Mouse (Mus musculus) CD4-positive, CD25-positive, alpha-beta regulatory T cell, adult 2 months (primary cell): Measurements from ENCODE around the gene Amz2.

Experiments used
- DNase-seq: peaks from one replicate; pipeline ENCODE4 v3.0.0-alpha.2; 2012; ENCODE audit warnings: low read depth, low spot score

The Amz2 gene

DNA sequence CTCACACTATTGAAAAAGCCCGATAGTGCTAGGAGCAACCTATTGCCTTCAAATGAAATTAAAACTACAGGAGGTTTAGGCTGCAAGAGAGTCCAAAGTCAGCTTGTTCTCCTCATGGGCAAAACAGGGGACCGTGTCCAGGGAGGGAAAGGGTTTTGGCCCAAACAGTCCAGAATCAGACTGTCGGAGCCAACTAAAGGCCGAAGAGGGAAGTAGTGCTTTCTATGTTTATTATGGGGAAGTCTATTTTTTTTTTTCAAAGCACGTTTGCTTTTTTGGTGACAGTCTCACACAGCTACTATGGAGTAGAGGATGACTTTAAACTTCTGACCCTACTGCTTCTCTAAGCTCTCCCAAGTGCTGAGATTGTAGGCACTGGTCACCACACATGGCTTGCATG lies 42.4 kb downstream of the Amz2 start:
- DNase-seq, result no peak

DNA sequence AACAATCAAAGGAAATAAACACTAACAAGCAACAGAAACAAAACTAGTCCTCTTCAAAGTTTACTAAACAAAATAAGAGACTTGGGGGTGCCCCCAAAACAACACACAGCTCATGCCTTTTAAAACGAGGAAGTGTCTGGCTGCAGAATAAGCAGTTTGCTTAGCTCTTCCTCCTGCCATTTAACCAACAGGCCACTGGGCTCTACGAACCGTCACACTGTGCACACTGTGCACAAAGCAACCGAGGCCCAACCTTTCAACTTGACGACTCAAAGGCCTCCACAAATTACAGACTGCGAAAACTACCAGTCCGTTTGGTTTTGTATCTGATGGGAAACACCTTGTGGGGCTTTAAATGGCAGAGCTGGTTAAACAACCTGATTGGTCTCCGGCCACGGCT lies 44.4 kb downstream of the Amz2 start:
- DNase-seq, result peak; percentile 51

DNA sequence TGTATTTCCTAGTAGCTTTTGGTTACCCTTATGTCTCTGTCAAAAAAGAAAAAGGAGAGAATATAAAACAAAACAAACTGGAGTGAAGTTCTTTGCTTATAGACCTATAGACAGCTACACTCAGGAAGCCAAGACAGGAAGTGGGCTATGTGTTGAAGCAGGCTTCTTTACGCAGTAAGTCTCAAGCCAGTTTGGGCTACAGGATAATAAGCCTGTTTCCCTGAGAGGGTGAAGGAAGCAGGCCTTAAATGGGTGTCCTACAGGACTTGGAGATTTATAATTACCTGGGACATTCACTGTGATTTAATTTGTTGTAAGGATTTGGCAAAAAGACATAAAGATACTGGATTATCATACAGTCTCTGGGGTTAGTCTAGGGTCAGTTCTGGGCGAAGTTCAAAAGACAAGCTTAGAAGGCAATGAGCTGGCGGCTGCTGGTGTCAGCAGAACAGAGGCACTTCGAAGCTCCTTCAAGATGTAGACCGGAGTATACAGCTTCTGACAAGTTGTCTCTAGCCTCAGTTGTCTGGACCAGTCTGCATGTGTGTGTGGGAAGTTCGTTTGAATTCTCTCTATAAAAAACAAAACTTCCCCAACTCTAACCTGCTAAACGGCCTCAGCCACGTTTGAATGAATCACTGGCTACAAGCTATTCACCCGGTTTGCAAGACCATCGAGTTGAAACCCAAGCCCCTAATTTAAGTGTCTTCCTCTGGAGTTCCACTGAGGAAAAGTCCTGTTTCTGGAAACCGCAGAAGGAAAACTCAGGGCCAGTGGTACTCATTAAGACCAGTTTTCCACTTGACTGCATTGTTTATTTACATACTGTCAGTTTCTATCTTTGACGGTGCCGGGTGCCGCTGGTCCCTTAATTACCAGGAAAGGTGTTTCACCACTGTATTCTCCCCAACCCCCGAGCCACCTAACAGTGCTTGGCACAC lies 45.4 kb downstream of the Amz2 start:
- DNase-seq, result peak; percentile 72

DNA sequence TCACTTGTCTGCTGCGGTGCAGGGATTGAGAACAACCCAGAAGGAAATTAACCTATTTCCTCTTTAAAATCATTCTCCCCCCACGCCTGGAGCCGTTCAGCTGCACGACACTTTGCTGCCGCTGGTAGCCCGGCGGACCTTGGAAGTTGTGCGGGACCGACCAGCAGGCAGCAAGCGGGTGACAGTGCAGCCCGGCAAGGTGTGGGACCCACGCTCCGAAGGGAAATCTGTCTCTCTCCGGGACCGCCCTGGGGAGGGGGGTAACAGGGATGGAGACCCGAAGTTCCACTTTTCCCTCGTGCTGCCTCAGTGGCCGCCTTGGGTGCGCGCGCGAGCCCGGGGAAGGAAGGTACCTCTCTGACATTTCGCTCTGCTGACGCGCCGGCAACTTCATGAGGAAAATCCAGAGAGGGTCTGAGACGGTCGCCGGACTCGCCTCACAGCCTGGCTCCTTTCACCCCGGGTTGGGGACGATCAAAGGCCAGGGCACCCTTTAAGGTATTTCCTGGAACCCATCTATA lies 46.5 kb downstream of the Amz2 start:
- peak; percentile 59 for DNase-seq

DNA sequence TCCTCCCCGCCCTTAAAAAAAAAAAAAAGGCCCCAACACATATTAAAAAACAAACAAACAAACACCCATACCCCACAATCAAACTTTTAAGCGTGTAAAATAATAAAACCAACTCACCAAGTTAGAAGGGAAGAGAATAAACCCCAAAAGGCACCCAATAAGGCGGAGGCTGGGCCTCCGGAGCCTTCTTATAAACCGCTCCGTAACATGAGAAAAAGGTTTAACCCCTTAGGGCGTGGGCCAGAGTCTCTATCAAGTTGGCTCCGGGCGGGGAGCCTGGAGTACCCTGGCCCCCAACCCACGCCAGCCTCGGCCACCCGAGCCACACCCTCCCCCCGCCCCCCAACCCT lies 47.0 kb downstream of the Amz2 start:
- no peak for DNase-seq

DNA sequence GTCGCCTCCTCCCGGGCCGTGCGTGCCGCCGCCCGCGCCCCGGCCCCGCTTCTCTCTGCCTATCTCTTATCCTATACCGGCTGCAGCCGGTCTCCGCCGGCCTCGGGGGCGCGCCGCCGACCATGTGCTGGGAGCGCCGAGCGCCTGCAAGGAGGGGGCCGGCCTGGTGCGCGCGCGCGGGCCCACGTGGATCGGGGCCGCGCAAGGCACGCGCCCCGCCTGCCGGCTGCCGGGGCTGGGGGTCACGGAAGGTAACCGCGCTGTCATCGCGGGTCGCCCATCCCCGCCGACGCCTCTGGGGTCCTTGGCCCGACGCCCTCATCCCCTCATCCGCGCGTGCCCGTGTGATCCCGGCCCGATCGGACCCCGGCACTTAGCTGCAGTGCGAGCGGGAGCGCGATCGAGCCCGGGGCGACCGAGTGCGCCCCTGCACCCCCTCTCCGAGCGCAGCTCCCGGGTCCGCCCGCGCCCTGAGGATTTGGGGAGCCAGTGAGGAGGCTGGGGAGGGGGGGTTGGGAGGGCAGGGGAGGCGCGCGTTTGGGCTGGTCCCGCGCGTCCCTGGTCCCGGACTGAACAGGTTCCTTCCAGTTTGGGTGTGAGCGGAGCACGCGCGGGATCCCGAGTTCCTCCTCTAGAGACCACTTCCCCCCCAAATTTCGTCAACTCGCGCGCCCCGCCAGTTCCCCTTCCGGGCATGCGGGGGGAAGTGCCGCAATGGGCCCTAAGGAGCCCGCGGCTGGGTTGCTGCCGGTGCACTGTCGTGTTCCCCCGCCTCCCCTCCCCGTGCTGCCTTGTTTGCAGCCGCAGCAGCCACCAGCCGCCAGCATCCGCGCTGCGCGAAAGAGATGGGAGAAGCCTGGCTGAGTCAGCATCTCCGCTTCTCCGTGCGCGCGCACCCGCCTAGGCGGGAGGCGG lies 47.7 kb downstream of the Amz2 start, which contains the start of the genes Arsg and Slc16a6:
Arsg (plus strand) TSS at position 204 of the 915 bp plus-strand sequence.
Slc16a6 (minus strand) TSS at position 428 of the 915 bp plus-strand sequence.
- DNase-seq, result peak; percentile 94

DNA sequence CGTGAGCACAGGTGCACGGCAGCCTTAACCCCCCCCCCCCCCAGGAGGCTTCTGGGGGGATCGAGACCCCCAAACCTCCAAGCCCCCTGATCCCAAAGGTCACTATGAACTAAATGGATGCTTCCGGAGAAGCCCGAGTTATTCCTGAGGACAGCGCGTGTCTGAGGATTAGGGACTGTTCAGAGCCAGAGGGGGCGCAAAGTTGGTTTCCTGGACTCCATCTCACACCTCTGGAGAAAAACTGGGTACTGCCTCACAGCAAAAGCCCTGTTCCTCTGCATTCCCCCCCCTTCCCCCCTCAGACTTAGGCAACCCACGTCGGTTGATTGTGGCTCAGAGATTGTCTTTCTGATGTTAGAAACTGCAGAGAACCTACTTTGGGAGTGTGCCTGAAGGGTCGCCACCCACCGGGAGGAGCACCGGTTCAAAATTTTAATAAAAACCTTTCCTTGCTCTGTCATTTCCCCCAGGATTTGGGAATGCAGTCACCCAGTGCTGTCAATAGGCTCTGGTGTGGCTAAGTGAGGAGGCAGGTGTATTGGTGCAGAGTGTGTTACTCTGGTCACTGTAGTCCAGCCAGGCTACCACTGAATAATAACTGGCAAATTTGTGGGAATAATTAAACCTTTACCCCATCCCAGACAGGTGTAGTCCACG lies 48.5 kb downstream of the Amz2 start:
- DNase-seq, result peak; percentile 66

DNA sequence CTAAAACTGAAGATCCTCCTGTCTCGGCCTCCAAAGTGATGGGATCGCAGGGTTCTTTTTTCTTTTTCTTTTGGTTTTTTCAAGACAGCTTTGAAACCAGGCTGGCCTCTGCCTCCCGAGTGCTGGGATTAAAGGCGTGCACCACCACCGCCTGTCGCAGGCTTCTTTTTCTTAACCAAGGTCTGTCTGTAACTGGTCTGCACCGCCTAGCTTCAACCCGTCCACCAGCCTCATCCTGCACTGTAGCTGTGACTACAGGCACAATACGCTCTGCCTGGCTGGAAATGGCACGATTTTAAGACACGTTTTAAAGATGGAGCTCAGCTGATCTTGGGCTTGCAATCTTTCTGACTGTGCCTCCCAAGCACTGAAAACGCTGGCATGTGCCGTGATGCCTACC lies 49.1 kb downstream of the Amz2 start:
- DNase-seq, result no peak

GRCm38 (mm10) chr11:109475717-109476116 lies 50.0 kb downstream of the Amz2 start:
- DNase-seq, result no peak

GRCm38 (mm10) chr11:109476241-109476640 lies 50.5 kb downstream of the Amz2 start:
- DNase-seq, result no peak

GRCm38 (mm10) chr11:109476653-109477052 lies 50.9 kb downstream of the Amz2 start:
- DNase-seq, result no peak

- DNase-seq, result no peak
Measured at GRCm38 (mm10) chr11:109477606-109478380, 52.0 kb downstream of the Amz2 start.

DNA sequence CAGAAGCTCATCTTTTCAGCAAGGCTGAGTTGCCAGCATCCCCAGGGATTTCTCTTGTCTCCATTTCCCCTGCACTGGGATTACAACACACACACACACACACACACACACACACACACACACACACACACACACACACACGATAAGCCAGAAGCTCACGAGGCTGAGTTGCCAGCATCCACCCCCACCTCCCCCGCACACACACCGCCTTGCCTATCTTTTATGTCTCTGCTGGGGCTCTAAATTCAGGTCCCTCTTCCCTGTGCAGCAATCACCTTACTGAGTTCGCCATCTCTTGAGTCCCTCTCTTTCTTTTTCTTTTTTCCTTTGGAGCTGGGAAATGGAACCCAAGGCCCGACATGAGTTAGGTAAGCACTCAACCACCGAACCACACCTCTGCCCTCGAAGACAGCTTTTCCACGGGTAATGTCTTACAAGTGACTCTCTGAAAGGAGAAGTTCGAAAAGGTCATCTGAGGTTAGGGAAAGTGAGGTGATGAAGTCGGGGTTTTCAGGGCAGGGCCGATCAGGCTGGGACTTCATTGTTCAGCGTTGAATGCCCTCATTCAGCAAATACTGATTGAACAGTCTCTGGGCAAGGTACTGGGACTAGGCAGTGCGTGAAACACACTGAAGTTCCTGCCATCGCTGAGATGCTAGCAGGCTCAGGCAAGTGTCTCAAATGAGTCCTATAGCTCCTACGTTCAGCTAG lies 54.0 kb downstream of the Amz2 start:
- peak; percentile 29 for DNase-seq

- DNase-seq, result no peak
Measured at GRCm38 (mm10) chr11:109480440-109480839, 54.7 kb downstream of the Amz2 start.

GRCm38 (mm10) chr11:109485398-109486045 lies 59.8 kb downstream of the Amz2 start:
- DNase-seq, result no peak

DNA sequence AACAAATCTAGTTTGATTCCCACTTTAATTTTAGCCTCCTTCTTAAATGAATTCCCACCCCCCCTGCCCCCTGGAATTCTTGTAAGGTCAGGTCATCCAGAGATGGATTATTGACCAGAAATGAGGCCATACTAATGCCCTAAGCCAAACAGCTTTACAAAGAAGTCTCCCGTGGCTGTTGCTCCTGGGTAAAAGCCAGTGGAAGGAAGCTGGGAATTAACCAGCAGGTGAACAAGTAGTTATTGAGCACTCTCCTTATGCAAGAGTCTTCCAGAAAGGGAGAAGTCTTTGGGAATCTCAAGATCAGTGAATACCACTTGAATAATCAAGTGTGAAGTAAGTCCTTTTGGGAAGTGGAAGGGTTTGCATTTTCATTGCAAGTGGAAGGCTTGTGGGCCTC lies 61.4 kb downstream of the Amz2 start:
- no peak for DNase-seq

GRCm38 (mm10) chr11:109487991-109488684 lies 62.4 kb downstream of the Amz2 start:
- DNase-seq, result no peak

- no peak for DNase-seq
Measured at GRCm38 (mm10) chr11:109489763-109490162, 64.0 kb downstream of the Amz2 start.

DNA sequence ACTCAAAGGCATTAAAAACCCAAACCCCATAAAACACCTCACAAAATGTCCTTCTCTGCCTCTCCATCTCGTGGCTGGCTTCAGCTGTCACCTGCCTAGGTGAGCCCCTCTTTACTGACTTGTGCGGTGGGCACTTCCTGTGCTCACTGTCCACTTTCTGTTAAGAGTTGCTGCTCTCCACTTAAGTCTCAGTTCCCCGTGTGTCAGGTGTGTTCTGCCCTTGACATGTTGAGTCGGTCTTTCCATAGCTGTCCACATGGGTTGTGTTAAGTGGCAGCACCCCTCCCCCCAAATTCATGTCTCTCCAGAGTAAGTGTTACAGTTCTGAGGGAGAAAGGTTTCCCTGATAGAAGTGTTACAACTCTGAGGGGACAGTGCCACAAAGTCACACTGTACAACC lies 66.1 kb downstream of the Amz2 start:
- no peak for DNase-seq
